Mouse (Mus musculus): ENCODE data around the gene Rbms3. TPM values are rescaled to one million over a fixed set of nuclear protein-coding genes. Genes with fewer than 3 reads are reported as not detected.

Rbms3 gene
- polyA plus RNA-seq, 1 experiment from 2014 or later = 41.2 TPM

DNA sequence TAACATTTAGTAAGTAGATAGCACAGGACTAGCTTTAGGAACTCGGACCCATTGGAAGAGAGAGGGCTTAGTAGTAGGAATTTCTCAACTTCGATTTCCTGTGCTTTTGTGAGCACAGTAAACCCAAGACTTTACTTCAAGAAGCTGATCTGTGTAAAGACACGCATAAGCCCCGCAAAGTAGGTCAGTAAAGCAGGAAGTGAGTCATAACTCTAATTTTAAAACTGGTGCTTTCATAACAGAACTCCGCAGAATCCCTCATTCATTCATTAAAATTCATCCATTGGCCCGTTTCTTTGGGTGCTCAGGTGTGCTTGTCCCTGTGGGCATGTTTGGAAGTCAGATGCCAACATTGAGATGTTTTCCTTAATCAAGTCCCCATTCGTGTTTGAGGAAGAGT is 1087.7 kb downstream of the Rbms3 start:
- Histone ChIP-seq H3K9me3 (replicated peaks; ENCODE audit: control insufficient read depth, low read length) (no peaks in the 10 kb centered on the region), H3K4me3 (ENCODE audit: low read depth, low read length) (no peak overlapping the region), H3K36me3 (ENCODE audit: control insufficient read depth, insufficient read depth, low read length) (no peaks in the 10 kb centered on the region), H3K27ac (ENCODE audit: low read depth, low read length) (no peak overlapping the region), H3K4me1 (ENCODE audit: control insufficient read depth, insufficient read depth, low read length) (no peaks in the 10 kb centered on the region), H3K27me3 (ENCODE audit: control insufficient read depth, insufficient read depth, low read length) (no peaks in the 10 kb centered on the region), H3K9ac (ENCODE audit: low read depth, low read length) (no peak overlapping the region), H3K4me2 (no peak overlapping the region)
- 74% methylated on average over 7 of the region's 7 CpGs for WGBS (ENCODE audit: insufficient replicate concordance)
- no peak for ATAC-seq (replicated peaks; ENCODE audit: insufficient number of reproducible peaks, low FRiP score, low TSS enrichment)

DNA sequence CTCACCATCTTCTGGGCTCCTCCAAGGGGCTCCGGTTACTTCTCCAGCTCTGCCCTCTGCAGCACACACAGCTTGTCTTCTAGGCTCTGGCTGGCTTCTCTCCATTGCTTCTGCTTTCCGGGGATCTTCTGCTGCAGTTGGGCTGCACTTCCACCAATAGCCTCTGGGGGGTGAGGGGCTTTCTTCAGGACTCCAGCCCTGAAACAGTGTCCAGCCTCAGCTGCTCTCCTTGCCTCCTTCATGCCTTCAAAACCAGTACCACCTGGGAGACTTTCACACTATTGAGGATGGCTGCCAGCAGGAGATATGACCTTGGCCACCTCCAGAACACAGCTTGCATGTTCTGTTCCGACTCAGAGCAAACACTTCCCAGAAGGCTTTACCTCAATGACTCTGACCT is 1094.0 kb downstream of the Rbms3 start:
- Histone ChIP-seq H3K9me3 (replicated peaks; ENCODE audit: control insufficient read depth, low read length) (peaks cover 2% of the 10 kb centered on the region; the same call in 1 of the 2 replicates), H3K4me3 (ENCODE audit: low read depth, low read length) (no peak overlapping the region), H3K4me2 (no peak overlapping the region), H3K4me1 (ENCODE audit: control insufficient read depth, insufficient read depth, low read length) (no peaks in the 10 kb centered on the region), H3K27me3 (ENCODE audit: control insufficient read depth, insufficient read depth, low read length) (no peaks in the 10 kb centered on the region), H3K9ac (ENCODE audit: low read depth, low read length) (no peak overlapping the region), H3K36me3 (ENCODE audit: control insufficient read depth, insufficient read depth, low read length) (no peaks in the 10 kb centered on the region), H3K27ac (ENCODE audit: low read depth, low read length) (no peak overlapping the region)
- ATAC-seq (replicated peaks; ENCODE audit: insufficient number of reproducible peaks, low FRiP score, low TSS enrichment) = no peak
- 72% methylated on average over 3 of the region's 3 CpGs for WGBS (ENCODE audit: insufficient replicate concordance)

DNA sequence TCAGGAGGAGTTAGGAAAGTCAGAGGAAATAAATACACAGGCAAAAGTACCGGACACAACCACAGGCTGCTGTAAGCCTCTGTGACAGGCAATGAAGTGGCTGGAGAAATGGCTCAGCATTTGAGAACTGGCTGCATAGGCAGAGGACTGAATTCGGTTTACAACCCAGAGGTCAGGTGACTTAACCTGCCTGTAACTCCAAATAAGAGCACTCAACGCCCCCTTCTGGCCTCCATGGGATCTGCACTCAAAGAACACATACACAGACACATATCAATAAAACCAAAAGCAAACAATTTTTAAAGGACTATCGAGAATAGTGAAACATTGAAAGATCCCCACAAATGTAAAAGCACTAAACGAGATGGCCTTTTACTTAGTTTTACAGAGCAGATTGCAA is 1096.3 kb downstream of the Rbms3 start:
- H3K9ac ChIP-seq (ENCODE audit: low read depth, low read length) = no peak overlapping the region

GRCm38 (mm10) chr9:116531121-116531520 is 1098.6 kb downstream of the Rbms3 start:
- no peaks in the 10 kb centered on the region for H3K4me1 ChIP-seq (ENCODE audit: control insufficient read depth, insufficient read depth, low read length)
- H3K27me3 ChIP-seq (ENCODE audit: control insufficient read depth, insufficient read depth, low read length) = no peaks in the 10 kb centered on the region
- 77% methylated on average over 4 of the region's 4 CpGs for WGBS (ENCODE audit: insufficient replicate concordance)
- peaks cover 2% of the 10 kb centered on the region; the same call in 1 of the 2 replicates for H3K9me3 ChIP-seq (replicated peaks; ENCODE audit: control insufficient read depth, low read length)
- H3K4me3 ChIP-seq (ENCODE audit: low read depth, low read length) = no peak overlapping the region
- ATAC-seq (replicated peaks; ENCODE audit: insufficient number of reproducible peaks, low FRiP score, low TSS enrichment) = no peak
- H3K27ac ChIP-seq (ENCODE audit: low read depth, low read length) = no peak overlapping the region
- no peak overlapping the region for H3K4me2 ChIP-seq
- H3K9ac ChIP-seq (ENCODE audit: low read depth, low read length) = no peak overlapping the region
- H3K36me3 ChIP-seq (ENCODE audit: control insufficient read depth, insufficient read depth, low read length) = no peaks in the 10 kb centered on the region

More for the DNA sequence above, 1096.3 kb downstream of the Rbms3 start:
- peaks cover 2% of the 10 kb centered on the region; the same call in 1 of the 2 replicates for H3K9me3 ChIP-seq (replicated peaks; ENCODE audit: control insufficient read depth, low read length)
- H3K4me1 ChIP-seq (ENCODE audit: control insufficient read depth, insufficient read depth, low read length) = no peaks in the 10 kb centered on the region
- no peak for ATAC-seq (replicated peaks; ENCODE audit: insufficient number of reproducible peaks, low FRiP score, low TSS enrichment)
- no peaks in the 10 kb centered on the region for H3K27me3 ChIP-seq (ENCODE audit: control insufficient read depth, insufficient read depth, low read length)
- H3K27ac ChIP-seq (ENCODE audit: low read depth, low read length) = no peak overlapping the region
- H3K4me3 ChIP-seq (ENCODE audit: low read depth, low read length) = no peak overlapping the region
- no peak overlapping the region for H3K4me2 ChIP-seq
- 73% methylated on average over 5 of the region's 5 CpGs for WGBS (ENCODE audit: insufficient replicate concordance)
- no peaks in the 10 kb centered on the region for H3K36me3 ChIP-seq (ENCODE audit: control insufficient read depth, insufficient read depth, low read length)

DNA sequence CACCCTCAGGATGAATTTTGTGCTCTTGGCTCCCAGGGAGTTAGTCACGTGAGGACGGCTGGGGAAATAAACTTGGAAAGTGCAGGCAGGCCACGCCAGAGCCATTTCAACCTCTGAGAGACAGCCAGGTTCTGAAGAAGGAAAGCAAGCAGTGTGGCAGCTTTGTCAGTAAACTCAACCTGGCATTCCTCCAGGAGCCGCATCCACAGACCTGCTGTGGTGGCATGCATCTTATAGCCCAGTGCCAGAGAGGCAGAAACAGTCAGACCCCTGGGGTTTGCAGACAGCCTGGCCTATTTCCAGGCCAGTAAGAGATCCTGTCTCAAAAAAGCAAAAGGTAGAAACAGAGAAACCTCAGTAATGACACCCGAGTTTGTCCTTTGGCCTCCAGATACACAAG is 1105.3 kb downstream of the Rbms3 start:
- no peaks in the 10 kb centered on the region for H3K36me3 ChIP-seq (ENCODE audit: control insufficient read depth, insufficient read depth, low read length)
- H3K27me3 ChIP-seq (ENCODE audit: control insufficient read depth, insufficient read depth, low read length) = no peaks in the 10 kb centered on the region
- no peak overlapping the region for H3K4me3 ChIP-seq (ENCODE audit: low read depth, low read length)
- no peak overlapping the region for H3K9ac ChIP-seq (ENCODE audit: low read depth, low read length)
- WGBS (ENCODE audit: insufficient replicate concordance) = 85% methylated on average over 5 of the region's 5 CpGs
- H3K4me1 ChIP-seq (ENCODE audit: control insufficient read depth, insufficient read depth, low read length) = no peaks in the 10 kb centered on the region
- H3K9me3 ChIP-seq (replicated peaks; ENCODE audit: control insufficient read depth, low read length) = no peaks in the 10 kb centered on the region
- H3K27ac ChIP-seq (ENCODE audit: low read depth, low read length) = no peak overlapping the region
- no peak overlapping the region for H3K4me2 ChIP-seq
- no peak for ATAC-seq (replicated peaks; ENCODE audit: insufficient number of reproducible peaks, low FRiP score, low TSS enrichment)

Data from heart, embryonic 11.5 days (tissue).